In genomic region chr13:47104146-47104545, GRCm38 (mm10) we compare ENCODE assay signal across 8 mouse cellular contexts. TPM values are rescaled to one million over a fixed set of nuclear protein-coding genes. Genes with fewer than 3 reads are reported as not detected.
DNase-seq lines count a peak whose midpoint lies in the region; ATAC-seq and TF ChIP-seq lines count a peak whose summit lies in the region.

No protein-coding gene starts in this region.

- TF ChIP-seq CTCF in G1E (IDR thresholded peaks at IDR 0.05; ENCODE audit: low read depth, low read length) = no peak

- no peaks in the 10 kb centered on the region for H3K9me3 ChIP-seq in heart, embryonic 15.5 days (replicated peaks)
- H3K9me3 ChIP-seq in G1E (replicated peaks) = no peaks in the 10 kb centered on the region
- H3K9me3 ChIP-seq in hindbrain, embryonic 16.5 days (ENCODE audit: control insufficient read depth, low read length) = no peaks in the 10 kb centered on the region
- no peaks in the 10 kb centered on the region for H3K9me3 ChIP-seq in midbrain, embryonic 11.5 days (ENCODE audit: control insufficient read depth, low read length)

- H3K36me3 ChIP-seq in heart, embryonic 15.5 days = peaks cover 14% of the 10 kb centered on the region
- peaks cover 37% of the 10 kb centered on the region for H3K36me3 ChIP-seq in G1E (replicated peaks)
- H3K36me3 ChIP-seq in hindbrain, embryonic 16.5 days (ENCODE audit: control insufficient read depth, insufficient read depth, low read length) = peaks cover 2% of the 10 kb centered on the region
- H3K36me3 ChIP-seq in midbrain, embryonic 11.5 days (ENCODE audit: control insufficient read depth, insufficient read depth, low read length) = peaks cover 3% of the 10 kb centered on the region; the same call in 1 of the 2 replicates

- WGBS in heart, embryonic 15.5 days = 28% methylated on average over 2 of the region's 2 CpGs
- 21% methylated on average over 2 of the region's 2 CpGs for WGBS in hindbrain, embryonic 16.5 days
- WGBS in midbrain, embryonic 11.5 days = 18% methylated on average over 2 of the region's 2 CpGs

- H3K27ac ChIP-seq in heart, embryonic 15.5 days = no peak overlapping the region
- H3K27ac ChIP-seq in hindbrain, embryonic 16.5 days (ENCODE audit: low read depth, low read length) = no peak overlapping the region
- no peak overlapping the region for H3K27ac ChIP-seq in midbrain, embryonic 11.5 days (ENCODE audit: low read depth, low read length)

- peak overlapping the region; percentile 76 for H3K4me2 ChIP-seq in heart, embryonic 15.5 days
- peak overlapping the region; percentile 88 for H3K4me2 ChIP-seq in hindbrain, embryonic 16.5 days (ENCODE audit: low read length)
- H3K4me2 ChIP-seq in midbrain, embryonic 11.5 days = peak overlapping the region; percentile 71

- DNase-seq in heart, postnatal 4 days = no peak
- no peak for DNase-seq in G1E (ENCODE audit: low spot score)
- DNase-seq in midbrain, embryonic 11.5 days (ENCODE audit: low spot score, missing footprints) = no peak
- DNase-seq in left cerebral cortex, adult 8-10 months (ENCODE audit: low spot score in 2 of 2) = no peak
- DNase-seq in right cerebral cortex, postnatal 25 days = no peak

- no peaks in the 10 kb centered on the region for H3K27me3 ChIP-seq in heart, embryonic 15.5 days
- no peaks in the 10 kb centered on the region for H3K27me3 ChIP-seq in G1E (ENCODE audit: insufficient read depth, low read length)
- H3K27me3 ChIP-seq in hindbrain, embryonic 16.5 days (replicated peaks; ENCODE audit: control insufficient read depth, insufficient read depth, low read length) = no peaks in the 10 kb centered on the region
- H3K27me3 ChIP-seq in midbrain, embryonic 11.5 days (ENCODE audit: control insufficient read depth, insufficient read depth, low read length) = no peaks in the 10 kb centered on the region

- H3K4me1 ChIP-seq in heart, embryonic 15.5 days (replicated peaks) = peaks cover 27% of the 10 kb centered on the region
- H3K4me1 ChIP-seq in G1E (ENCODE audit: insufficient read depth, low read depth, low read length) = peaks cover 42% of the 10 kb centered on the region
- H3K4me1 ChIP-seq in hindbrain, embryonic 16.5 days (ENCODE audit: control insufficient read depth, insufficient read depth, low read depth, low read length) = peaks cover 18% of the 10 kb centered on the region
- peaks cover 21% of the 10 kb centered on the region for H3K4me1 ChIP-seq in midbrain, embryonic 11.5 days (ENCODE audit: control insufficient read depth, insufficient read depth, low read length)

- no peak for ATAC-seq in heart, embryonic 15.5 days (replicated peaks; ENCODE audit: insufficient number of reproducible peaks, insufficient read depth, low FRiP score, low read depth)
- ATAC-seq in G1E (ENCODE audit: extremely low read depth, insufficient number of reproducible peaks, low FRiP score, poor library complexity, severe bottlenecking) = no peak
- no peak for ATAC-seq in hindbrain, embryonic 16.5 days
- no peak for ATAC-seq in midbrain, embryonic 11.5 days (ENCODE audit: low FRiP score)
- no peak for ATAC-seq in monocyte, adult 5-6 weeks (replicated peaks; ENCODE audit: insufficient number of reproducible peaks, low FRiP score, low TSS enrichment, poor library complexity, severe bottlenecking)

- H3K9ac ChIP-seq in heart, embryonic 15.5 days = 0 out of 2 replicates have a peak overlapping the region, but pooled peaks have one; percentile 23
- no peak overlapping the region for H3K9ac ChIP-seq in hindbrain, embryonic 16.5 days (ENCODE audit: low read depth, low read length)
- peak overlapping the region; percentile 59; the same call in 1 of the 2 replicates for H3K9ac ChIP-seq in midbrain, embryonic 11.5 days (ENCODE audit: low read length)

- peak overlapping the region; percentile 87 for H3K4me3 ChIP-seq in heart, embryonic 15.5 days
- peak overlapping the region; percentile 86 for H3K4me3 ChIP-seq in G1E (ENCODE audit: low read depth, low read length)
- peak overlapping the region; percentile 20 for H3K4me3 ChIP-seq in hindbrain, embryonic 16.5 days (ENCODE audit: low read length)
- peak overlapping the region; percentile 96 for H3K4me3 ChIP-seq in midbrain, embryonic 11.5 days (ENCODE audit: low read depth, low read length)

RNA-seq across cellular contexts. Expression of gene Dek, which starts 1.9 kb away (rescaled TPM):
- polyA plus RNA-seq in heart, embryonic 15.5 days (2015; fragmentation: Nextera tagmentation; extraction: Ambion mirVana) = 141 and 143 TPM in 2 replicates
- 10 to 100 TPM; 85.5 to 87.1 TPM for total RNA-seq in heart, postnatal 4 days (2021)
- total RNA-seq in G1E (2014; fragmentation: Nextera tagmentation) (382 and 385 TPM in 2 replicates), G1E (2017) (390 and 495 TPM in 2 replicates)
- 968 and 1,197 TPM in 2 replicates for polyA plus RNA-seq in G1E (2012)
- polyA plus RNA-seq in hindbrain, embryonic 16.5 days (2015; fragmentation: Nextera tagmentation; extraction: Ambion mirVana) = 99.1 and 101 TPM in 2 replicates
- polyA plus RNA-seq in midbrain, embryonic 11.5 days (2014; fragmentation: Nextera tagmentation; extraction: Ambion mirVana) = 378 and 409 TPM in 2 replicates
- 10 to 100 TPM; 53.1 to 58.2 (median 56.6) TPM for total RNA-seq in left cerebral cortex, adult 8-10 months (2022)
- 301 to 405 TPM (median 364 TPM) in 3 replicates for total RNA-seq in monocyte, adult 5-6 weeks (2017)

RNA-seq across cellular contexts. Expression of gene Rnf144b, which starts 18.3 kb away (rescaled TPM):
- polyA plus RNA-seq in heart, embryonic 15.5 days (2015; fragmentation: Nextera tagmentation; extraction: Ambion mirVana) = 1.5 and 1.7 TPM in 2 replicates
- total RNA-seq in heart, postnatal 4 days (2021) = 1 to 10 TPM; 7.3 to 8.1 TPM
- total RNA-seq in G1E (2014; fragmentation: Nextera tagmentation) (7.8 and 8.5 TPM in 2 replicates), G1E (2017) (4.2 and 4.6 TPM in 2 replicates)
- 0.54 and 1.1 TPM in 2 replicates for polyA plus RNA-seq in G1E (2012)
- 0.81 and 1.1 TPM in 2 replicates for polyA plus RNA-seq in hindbrain, embryonic 16.5 days (2015; fragmentation: Nextera tagmentation; extraction: Ambion mirVana)
- polyA plus RNA-seq in midbrain, embryonic 11.5 days (2014; fragmentation: Nextera tagmentation; extraction: Ambion mirVana) = 0.92 and 1.1 TPM in 2 replicates
- total RNA-seq in left cerebral cortex, adult 8-10 months (2022) = 10 to 100 TPM; 23.9 to 28.6 (median 26.7) TPM
- total RNA-seq in monocyte, adult 5-6 weeks (2017) = 4.9 to 7.6 TPM (median 6.0 TPM) in 3 replicates

RNA-seq across cellular contexts. Expression of gene Tpmt, which starts 59.6 kb away (rescaled TPM):
- 13.6 and 13.9 TPM in 2 replicates for polyA plus RNA-seq in heart, embryonic 15.5 days (2015; fragmentation: Nextera tagmentation; extraction: Ambion mirVana)
- total RNA-seq in heart, postnatal 4 days (2021) = 10 to 100 TPM in 1 of 2 experiments, 1 to 10 TPM in 1; 8.4 to 14.5 TPM
- total RNA-seq in G1E (2014; fragmentation: Nextera tagmentation) (10.1 and 15.1 TPM in 2 replicates), G1E (2017) (6.7 and 11.4 TPM in 2 replicates)
- 0.16 and 0.18 TPM in 2 replicates for polyA plus RNA-seq in G1E (2012)
- polyA plus RNA-seq in hindbrain, embryonic 16.5 days (2015; fragmentation: Nextera tagmentation; extraction: Ambion mirVana) = 19.6 and 22.7 TPM in 2 replicates
- 39.3 and 42.2 TPM in 2 replicates for polyA plus RNA-seq in midbrain, embryonic 11.5 days (2014; fragmentation: Nextera tagmentation; extraction: Ambion mirVana)
- 10 to 100 TPM; 10.3 to 12.8 (median 10.5) TPM for total RNA-seq in left cerebral cortex, adult 8-10 months (2022)
- 1.6 to 3.5 TPM (median 3.3 TPM) in 3 replicates for total RNA-seq in monocyte, adult 5-6 weeks (2017)

Comparison
In these comparisons a context has a peak if more than half of its experiments do, and no peak if none do; other contexts are left out.
1. H3K4me3 ChIP-seq: peak in every context shown above with its lines; median percentile 96 in midbrain, embryonic 11.5 days; 87 in heart, embryonic 15.5 days; 86 in G1E; 20 in hindbrain, embryonic 16.5 days.